Mouse (Mus musculus): ENCODE measurements at regions not wholly inside any gene's neighbourhood (a gene's known extent, or its start where the extent isn't known, plus 50 kb on each side); places are given as distances from the start of the nearest gene placed in this dataset.

- WGBS, result 52% methylated on average over 7 of the region's 7 CpGs
- ATAC-seq (ENCODE audit: insufficient read depth, low FRiP score), result no peak
These were observed 199.5 kb downstream of the Pax1 start for GRCm38 (mm10) chr2:147561220-147561619.

GRCm38 (mm10) chr2:147560426-147561155 lies 198.9 kb downstream of the Pax1 start:
- H3K36me3 ChIP-seq (ENCODE audit: control insufficient read depth, insufficient read depth, low read length), result no peaks in the 10 kb centered on the region
- H3K27ac ChIP-seq (ENCODE audit: low read length), result no peak overlapping the region
- H3K9ac ChIP-seq (ENCODE audit: low read length), result no peak overlapping the region
- H3K27me3 ChIP-seq (ENCODE audit: control insufficient read depth, insufficient read depth, low read length), result no peaks in the 10 kb centered on the region
- H3K4me1 ChIP-seq (ENCODE audit: control insufficient read depth, insufficient read depth, low read length), result no peaks in the 10 kb centered on the region
- no peak overlapping the region for H3K4me2 ChIP-seq (ENCODE audit: low read depth, low read length)
- 68% methylated on average over 20 of the region's 20 CpGs for WGBS
- no peak overlapping the region for H3K4me3 ChIP-seq (replicated peaks; ENCODE audit: low read length)
- ATAC-seq (ENCODE audit: insufficient read depth, low FRiP score), result no peak
- no peaks in the 10 kb centered on the region for H3K9me3 ChIP-seq (replicated peaks; ENCODE audit: control insufficient read depth, low read length)

More at GRCm38 (mm10) chr2:147561220-147561619, 199.5 kb downstream of the Pax1 start:
- no peaks in the 10 kb centered on the region for H3K27me3 ChIP-seq (ENCODE audit: control insufficient read depth, insufficient read depth, low read length)
- H3K27ac ChIP-seq (ENCODE audit: low read length), result no peak overlapping the region
- no peak overlapping the region for H3K4me3 ChIP-seq (replicated peaks; ENCODE audit: low read length)
- no peak overlapping the region for H3K4me2 ChIP-seq (ENCODE audit: low read depth, low read length)
- H3K4me1 ChIP-seq (ENCODE audit: control insufficient read depth, insufficient read depth, low read length), result no peaks in the 10 kb centered on the region
- no peaks in the 10 kb centered on the region for H3K9me3 ChIP-seq (replicated peaks; ENCODE audit: control insufficient read depth, low read length)
- no peaks in the 10 kb centered on the region for H3K36me3 ChIP-seq (ENCODE audit: control insufficient read depth, insufficient read depth, low read length)
- H3K9ac ChIP-seq (ENCODE audit: low read length), result no peak overlapping the region

- Histone ChIP-seq H3K4me3 (replicated peaks; ENCODE audit: low read length) (no peak overlapping the region), H3K27ac (ENCODE audit: low read length) (no peak overlapping the region), H3K4me2 (ENCODE audit: low read depth, low read length) (no peak overlapping the region), H3K36me3 (ENCODE audit: control insufficient read depth, insufficient read depth, low read length) (no peaks in the 10 kb centered on the region), H3K4me1 (ENCODE audit: control insufficient read depth, insufficient read depth, low read length) (no peaks in the 10 kb centered on the region), H3K27me3 (ENCODE audit: control insufficient read depth, insufficient read depth, low read length) (no peaks in the 10 kb centered on the region), H3K9ac (ENCODE audit: low read length) (no peak overlapping the region), H3K9me3 (replicated peaks; ENCODE audit: control insufficient read depth, low read length) (no peaks in the 10 kb centered on the region)
- WGBS, result 37% methylated on average over 2 of the region's 2 CpGs
- no peak for ATAC-seq (ENCODE audit: insufficient read depth, low FRiP score)
These were observed 167.4 kb downstream of the Pax1 start for GRCm38 (mm10) chr2:147529161-147529560.

GRCm38 (mm10) chr2:147515436-147515835 lies 153.7 kb downstream of the Pax1 start:
- no peaks in the 10 kb centered on the region for H3K9me3 ChIP-seq (replicated peaks; ENCODE audit: control insufficient read depth, low read length)
- no peaks in the 10 kb centered on the region for H3K27me3 ChIP-seq (ENCODE audit: control insufficient read depth, insufficient read depth, low read length)
- no peak for ATAC-seq (ENCODE audit: insufficient read depth, low FRiP score)
- 68% methylated on average over 3 of the region's 3 CpGs for WGBS
- H3K27ac ChIP-seq (ENCODE audit: low read length), result no peak overlapping the region
- no peaks in the 10 kb centered on the region for H3K36me3 ChIP-seq (ENCODE audit: control insufficient read depth, insufficient read depth, low read length)
- no peak overlapping the region for H3K4me3 ChIP-seq (replicated peaks; ENCODE audit: low read length)
- H3K4me2 ChIP-seq (ENCODE audit: low read depth, low read length), result no peak overlapping the region
- no peaks in the 10 kb centered on the region for H3K4me1 ChIP-seq (ENCODE audit: control insufficient read depth, insufficient read depth, low read length)
- no peak overlapping the region for H3K9ac ChIP-seq (ENCODE audit: low read length)

GRCm38 (mm10) chr2:147514748-147515147 lies 153.0 kb downstream of the Pax1 start:
- no peak overlapping the region for H3K27ac ChIP-seq (ENCODE audit: low read length)
- 86% methylated on average over 3 of the region's 3 CpGs for WGBS
- ATAC-seq (ENCODE audit: insufficient read depth, low FRiP score), result no peak
- no peak overlapping the region for H3K4me3 ChIP-seq (replicated peaks; ENCODE audit: low read length)
- H3K36me3 ChIP-seq (ENCODE audit: control insufficient read depth, insufficient read depth, low read length), result no peaks in the 10 kb centered on the region
- H3K9ac ChIP-seq (ENCODE audit: low read length), result no peak overlapping the region
- H3K4me2 ChIP-seq (ENCODE audit: low read depth, low read length), result no peak overlapping the region
- no peaks in the 10 kb centered on the region for H3K27me3 ChIP-seq (ENCODE audit: control insufficient read depth, insufficient read depth, low read length)
- H3K4me1 ChIP-seq (ENCODE audit: control insufficient read depth, insufficient read depth, low read length), result no peaks in the 10 kb centered on the region
- no peaks in the 10 kb centered on the region for H3K9me3 ChIP-seq (replicated peaks; ENCODE audit: control insufficient read depth, low read length)

GRCm38 (mm10) chr2:147503962-147504361 lies 142.2 kb downstream of the Pax1 start:
- no peaks in the 10 kb centered on the region for H3K27me3 ChIP-seq (ENCODE audit: control insufficient read depth, insufficient read depth, low read length)
- H3K9ac ChIP-seq (ENCODE audit: low read length), result no peak overlapping the region
- 58% methylated on average over 4 of the region's 4 CpGs for WGBS
- H3K27ac ChIP-seq (ENCODE audit: low read length), result no peak overlapping the region
- H3K9me3 ChIP-seq (replicated peaks; ENCODE audit: control insufficient read depth, low read length), result no peaks in the 10 kb centered on the region
- no peak overlapping the region for H3K4me2 ChIP-seq (ENCODE audit: low read depth, low read length)
- ATAC-seq (ENCODE audit: insufficient read depth, low FRiP score), result no peak
- H3K4me1 ChIP-seq (ENCODE audit: control insufficient read depth, insufficient read depth, low read length), result no peaks in the 10 kb centered on the region
- no peak overlapping the region for H3K4me3 ChIP-seq (replicated peaks; ENCODE audit: low read length)
- H3K36me3 ChIP-seq (ENCODE audit: control insufficient read depth, insufficient read depth, low read length), result no peaks in the 10 kb centered on the region

- Histone ChIP-seq H3K4me2 (ENCODE audit: low read depth, low read length) (no peak overlapping the region), H3K9ac (ENCODE audit: low read length) (no peak overlapping the region), H3K36me3 (ENCODE audit: control insufficient read depth, insufficient read depth, low read length) (no peaks in the 10 kb centered on the region), H3K27ac (ENCODE audit: low read length) (no peak overlapping the region), H3K9me3 (replicated peaks; ENCODE audit: control insufficient read depth, low read length) (no peaks in the 10 kb centered on the region), H3K4me3 (replicated peaks; ENCODE audit: low read length) (no peak overlapping the region), H3K4me1 (ENCODE audit: control insufficient read depth, insufficient read depth, low read length) (no peaks in the 10 kb centered on the region), H3K27me3 (ENCODE audit: control insufficient read depth, insufficient read depth, low read length) (no peaks in the 10 kb centered on the region)
- 62% methylated on average over 1 of the region's 1 CpGs for WGBS
- no peak for ATAC-seq (ENCODE audit: insufficient read depth, low FRiP score)
These were observed 137.0 kb downstream of the Pax1 start for GRCm38 (mm10) chr2:147498731-147499130.

- 44% methylated on average over 5 of the region's 5 CpGs for WGBS
- Histone ChIP-seq H3K9ac (ENCODE audit: low read length) (no peak overlapping the region), H3K27ac (ENCODE audit: low read length) (no peak overlapping the region), H3K36me3 (ENCODE audit: control insufficient read depth, insufficient read depth, low read length) (no peaks in the 10 kb centered on the region), H3K9me3 (replicated peaks; ENCODE audit: control insufficient read depth, low read length) (no peaks in the 10 kb centered on the region), H3K27me3 (ENCODE audit: control insufficient read depth, insufficient read depth, low read length) (no peaks in the 10 kb centered on the region), H3K4me2 (ENCODE audit: low read depth, low read length) (no peak overlapping the region), H3K4me3 (replicated peaks; ENCODE audit: low read length) (no peak overlapping the region), H3K4me1 (ENCODE audit: control insufficient read depth, insufficient read depth, low read length) (no peaks in the 10 kb centered on the region)
- no peak for ATAC-seq (ENCODE audit: insufficient read depth, low FRiP score)
These were observed 94.2 kb downstream of the Pax1 start for GRCm38 (mm10) chr2:147455932-147456331.

GRCm38 (mm10) chr2:147454362-147455257 lies 92.9 kb downstream of the Pax1 start:
- Histone ChIP-seq H3K9me3 (replicated peaks; ENCODE audit: control insufficient read depth, low read length) (no peaks in the 10 kb centered on the region), H3K27ac (ENCODE audit: low read length) (no peak overlapping the region), H3K4me2 (ENCODE audit: low read depth, low read length) (peak overlapping the region; percentile 17), H3K4me3 (replicated peaks; ENCODE audit: low read length) (no peak overlapping the region), H3K27me3 (ENCODE audit: control insufficient read depth, insufficient read depth, low read length) (no peaks in the 10 kb centered on the region), H3K36me3 (ENCODE audit: control insufficient read depth, insufficient read depth, low read length) (no peaks in the 10 kb centered on the region), H3K4me1 (ENCODE audit: control insufficient read depth, insufficient read depth, low read length) (no peaks in the 10 kb centered on the region), H3K9ac (ENCODE audit: low read length) (no peak overlapping the region)
- no peak for ATAC-seq (ENCODE audit: insufficient read depth, low FRiP score)
- WGBS, result 49% methylated on average over 18 of the region's 18 CpGs

Data from stomach, embryonic 16.5 days (tissue).